Mouse (Mus musculus): ENCODE data around the gene Steap3.

DNA sequence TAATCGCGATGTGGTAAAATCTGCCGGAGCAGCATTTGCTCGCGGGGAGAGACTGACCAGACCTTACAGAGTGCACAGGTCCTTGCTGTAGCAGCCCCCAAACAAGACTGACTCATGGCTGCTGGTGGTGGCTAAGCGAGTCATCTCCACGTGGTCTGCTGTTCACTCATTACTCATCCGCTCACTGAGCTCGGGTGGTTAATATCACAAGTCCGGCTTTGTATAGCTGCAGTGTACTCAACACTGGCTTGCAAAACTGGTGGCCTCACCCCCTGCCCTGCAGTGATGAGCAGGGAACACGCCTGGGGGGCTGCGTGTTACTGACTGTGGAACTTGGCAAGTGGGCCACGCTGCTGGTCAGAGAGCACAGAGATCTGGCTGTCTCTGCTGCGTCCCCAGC, 36.1 kb downstream of the Steap3 start:
- TF ChIP-seq POLR2A (IDR thresholded peaks at IDR 0.05; ENCODE audit: insufficient read depth, low read length) (no peak), CTCF (IDR thresholded peaks at IDR 0.05; ENCODE audit: low read depth, low read length) (no peak), EP300 (IDR thresholded peaks at IDR 0.05; ENCODE audit: insufficient read depth, low read depth, low read length) (no peak)
